In the genomic region with DNA sequence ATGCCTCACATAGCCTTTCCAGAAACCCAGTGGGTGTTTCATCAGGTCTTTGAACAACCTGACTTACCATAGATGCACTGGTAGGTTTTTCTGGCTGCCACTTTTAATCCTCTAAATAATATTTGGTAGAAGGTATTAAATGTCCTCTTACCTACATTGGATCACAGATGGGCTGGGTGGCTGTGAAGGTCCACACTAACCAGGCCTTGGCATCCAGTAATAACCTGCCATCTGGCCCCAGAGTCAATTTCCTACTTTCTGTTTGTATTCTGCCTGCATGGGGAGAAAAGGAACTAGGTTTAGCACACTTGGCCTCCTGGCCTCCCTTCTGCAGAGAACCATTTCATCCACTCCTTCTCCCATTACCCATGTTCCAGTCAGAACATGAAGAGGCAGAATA, we compare ENCODE assay signal across 12 mouse cellular contexts.
"Had no signal": no experiment of that assay in that cellular context is flagged by ENCODE, and none has a peak within 500 bp of the region (broad histone marks: within the 10 kb centered on the region; RNA-seq: fewer than 3 reads in every experiment).

No protein-coding gene starts in this region.

- ATAC-seq: liver, postnatal 0 days; lung, postnatal 0 days; midbrain, embryonic 16.5 days had no signal

- DNase-seq: liver, postnatal 0 days; lung, adult 2 months; lung, postnatal 14 days; lung, postnatal 36 days; midbrain, embryonic 14.5 days; retina, postnatal 1 day; right cerebral cortex, postnatal 14 days; thymus, adult 2 months; thymus, postnatal 25 days; thymus, postnatal 4 days had no signal
